Mouse (Mus musculus): Measurements from ENCODE around the gene Elmo3. TPM values are rescaled to one million over a fixed set of nuclear protein-coding genes. Genes with fewer than 3 reads are reported as not detected.
A peak's percentile ranks its signal among the peaks of the same experiment; 100 is the strongest.

Gene Elmo3
- total RNA-seq, 2 experiments from 2014 or later: 0.61 to 0.64 TPM

GRCm38 (mm10) chr8:105318662-105319190 is 13.3 kb downstream of the Elmo3 start:
- no peak for DNase-seq (ENCODE audit: extremely low spot score in 1 of 2, low spot score in 1 of 2)

DNA sequence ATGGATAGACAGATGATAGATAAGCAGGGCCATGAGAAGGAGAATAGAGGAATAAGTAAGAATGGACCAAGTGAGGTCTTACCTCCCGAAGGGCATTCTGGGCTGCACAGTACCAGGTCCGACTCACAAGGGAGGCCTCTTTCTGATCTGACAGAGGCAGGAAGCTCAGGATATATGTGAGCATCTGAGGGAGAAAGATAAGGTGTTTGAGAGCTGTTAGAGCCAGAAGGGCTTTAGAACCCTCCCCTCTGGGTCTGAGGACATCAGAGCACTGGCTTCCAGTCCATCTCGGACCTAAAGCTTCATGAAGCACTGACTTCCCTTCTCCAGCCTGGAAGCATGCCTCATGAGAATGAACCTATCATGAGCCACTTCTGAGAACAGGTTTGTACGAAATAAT is 17.8 kb downstream of the Elmo3 start:
- no peak for DNase-seq (ENCODE audit: extremely low spot score in 1 of 2, low spot score in 1 of 2)

DNA sequence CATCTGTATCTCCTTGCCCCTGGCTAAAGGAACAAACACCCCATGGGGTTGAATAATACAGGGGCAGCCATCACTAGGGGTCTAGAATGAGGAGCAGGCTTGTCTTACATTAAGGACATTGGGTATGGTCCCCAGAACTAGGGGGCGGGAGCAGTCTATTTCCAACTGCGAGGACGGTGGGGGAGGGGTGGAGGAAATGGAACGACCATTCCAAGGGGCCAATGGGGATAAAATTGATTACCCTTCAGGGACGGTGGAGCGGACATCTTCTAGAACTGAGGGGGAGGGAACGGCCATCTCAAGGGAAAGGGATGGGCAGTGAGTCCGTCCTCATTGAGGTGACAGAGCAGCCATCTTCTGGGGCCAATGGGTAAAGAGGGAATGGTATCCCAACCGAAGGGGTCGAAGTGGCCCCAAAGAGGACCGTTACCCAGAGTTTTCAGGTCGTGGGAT is 20.3 kb downstream of the Elmo3 start:
- no peak for DNase-seq (ENCODE audit: extremely low spot score in 1 of 2, low spot score in 1 of 2)

GRCm38 (mm10) chr8:105326141-105326672 is 20.8 kb downstream of the Elmo3 start, which contains the start of the genes Lrrc29 and Tmem208:
TSS of gene Lrrc29 (minus strand) at chr8:105326278.
TSS of gene Tmem208 (plus strand) at chr8:105326354.
- peak; percentile 93 to 94 for DNase-seq (ENCODE audit: extremely low spot score in 1 of 2, low spot score in 1 of 2)

DNA sequence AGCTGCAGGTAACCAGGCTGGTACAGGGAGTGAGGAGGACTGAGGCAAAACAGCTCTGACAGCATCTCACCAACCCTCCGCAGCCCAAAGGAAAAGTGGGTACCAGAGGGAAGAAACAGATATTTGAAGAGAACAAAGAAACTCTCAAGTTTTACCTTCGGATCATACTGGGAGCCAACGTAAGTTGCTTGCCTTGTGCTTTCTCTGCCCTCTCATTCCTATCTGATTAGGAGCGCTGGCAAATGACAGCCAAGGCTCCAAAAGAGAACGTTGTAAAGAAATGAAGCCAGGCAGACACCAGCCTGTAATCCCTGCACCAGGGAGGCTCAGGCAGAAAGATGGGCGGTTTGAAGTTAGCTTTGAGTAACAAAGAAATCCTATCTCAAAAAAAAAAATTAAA is 21.6 kb downstream of the Elmo3 start:
- no peak for DNase-seq (ENCODE audit: extremely low spot score in 1 of 2, low spot score in 1 of 2)

DNA sequence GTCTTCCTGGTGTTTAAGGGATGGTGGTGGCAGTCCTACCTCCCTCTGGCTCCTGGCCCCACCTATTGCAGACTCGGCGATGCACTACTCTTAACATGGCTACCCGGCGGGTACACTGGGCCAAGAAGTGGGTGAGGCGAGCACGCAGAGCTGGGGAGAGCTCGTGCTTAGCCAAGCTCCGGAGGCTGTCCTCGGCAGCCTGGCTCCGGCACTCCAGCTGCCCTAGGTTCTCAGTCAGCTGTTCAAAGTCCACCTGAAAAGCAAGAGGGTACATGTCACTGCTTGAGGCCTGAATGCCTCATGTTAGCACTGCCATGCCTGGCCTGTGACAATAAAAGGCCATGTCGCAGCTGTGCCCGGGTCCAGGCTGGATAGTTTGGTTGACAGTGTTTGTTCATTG is 24.9 kb downstream of the Elmo3 start:
- DNase-seq (ENCODE audit: extremely low spot score in 1 of 2, low spot score in 1 of 2): no peak

DNA sequence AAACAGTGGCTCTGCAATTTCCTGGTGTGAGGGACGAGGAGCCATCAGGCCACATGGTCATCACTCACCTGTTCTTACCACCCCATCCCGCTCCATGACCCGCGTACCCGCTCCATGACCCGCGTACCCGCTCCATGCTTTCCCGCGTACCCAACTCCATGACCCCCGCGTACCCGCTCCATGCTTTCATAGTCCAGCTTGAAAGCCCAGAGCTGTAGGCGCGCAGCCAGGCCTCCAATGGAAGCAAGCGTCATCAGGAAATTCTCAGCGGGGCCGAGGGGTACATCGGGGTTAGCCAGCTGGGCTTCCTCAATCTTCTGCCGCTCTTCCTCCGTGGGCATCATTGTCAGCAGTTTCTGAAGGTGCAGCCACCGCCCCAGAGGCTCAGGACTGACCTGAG is 26.1 kb downstream of the Elmo3 start:
- DNase-seq (ENCODE audit: extremely low spot score in 1 of 2, low spot score in 1 of 2): no peak

DNA sequence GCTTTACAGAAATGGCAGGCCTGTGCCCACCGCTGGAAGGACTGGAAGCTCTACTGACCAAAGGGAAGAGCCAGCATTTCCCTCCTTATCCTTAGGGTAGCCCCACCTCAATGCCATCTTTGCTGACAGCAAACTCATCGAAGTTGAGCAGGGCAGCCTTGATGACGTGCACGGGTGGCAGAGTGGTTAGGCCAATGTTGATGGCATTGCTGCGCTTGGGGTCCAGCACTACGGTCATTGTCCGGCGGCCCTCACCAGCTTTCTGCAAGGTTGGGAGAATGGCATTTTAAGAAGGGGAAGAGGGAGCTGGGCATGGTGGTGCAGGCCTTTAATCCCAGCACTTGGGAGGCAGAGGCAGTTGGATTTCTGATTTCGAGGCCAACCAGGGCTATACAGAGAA is 26.5 kb downstream of the Elmo3 start:
- no peak for DNase-seq (ENCODE audit: extremely low spot score in 1 of 2, low spot score in 1 of 2)

DNA sequence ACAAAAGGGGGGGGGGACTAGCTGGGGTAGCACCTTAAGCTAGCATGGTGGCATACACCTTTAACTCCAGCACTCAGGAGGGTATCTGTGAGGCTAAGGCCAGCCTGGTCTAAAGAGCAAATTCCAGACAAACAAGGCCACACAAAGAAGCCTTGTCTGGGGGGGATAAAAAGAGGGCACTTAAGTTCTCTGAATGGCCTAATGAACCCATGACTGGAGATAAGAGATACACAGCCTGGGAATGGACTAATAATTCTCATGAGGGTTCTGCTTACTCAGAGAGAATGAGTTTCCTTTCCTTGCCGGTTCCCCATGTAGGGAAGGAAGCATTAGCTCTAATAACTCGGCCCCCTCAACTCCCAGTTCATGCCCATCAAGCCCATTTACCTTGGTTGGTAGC is 27.1 kb downstream of the Elmo3 start:
- DNase-seq (ENCODE audit: extremely low spot score in 1 of 2, low spot score in 1 of 2): no peak

- DNase-seq (ENCODE audit: extremely low spot score in 1 of 2, low spot score in 1 of 2): no peak
Measured at GRCm38 (mm10) chr8:105336373-105337130, 31.2 kb downstream of the Elmo3 start.

DNA sequence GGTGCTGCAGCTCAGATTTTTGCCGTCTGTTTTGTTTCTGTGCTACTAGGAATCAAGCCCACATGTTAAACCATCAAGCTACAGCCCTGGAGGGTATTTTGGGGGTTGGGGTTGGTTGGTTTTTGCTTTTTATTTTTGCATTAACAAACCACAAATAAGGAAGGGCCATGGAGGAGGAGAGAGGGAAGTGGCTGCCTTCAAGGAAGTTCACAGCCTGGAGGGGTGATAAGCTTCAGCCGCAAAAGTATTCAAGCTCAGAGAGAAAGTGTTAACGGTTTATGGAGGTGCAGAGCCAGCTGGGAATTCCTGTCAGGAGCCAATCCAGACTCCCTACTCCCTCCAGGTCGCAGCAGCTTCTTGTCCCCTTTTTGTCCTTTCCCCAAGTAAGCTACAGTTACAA is 33.6 kb downstream of the Elmo3 start:
- no peak for DNase-seq (ENCODE audit: extremely low spot score in 1 of 2, low spot score in 1 of 2)

DNA sequence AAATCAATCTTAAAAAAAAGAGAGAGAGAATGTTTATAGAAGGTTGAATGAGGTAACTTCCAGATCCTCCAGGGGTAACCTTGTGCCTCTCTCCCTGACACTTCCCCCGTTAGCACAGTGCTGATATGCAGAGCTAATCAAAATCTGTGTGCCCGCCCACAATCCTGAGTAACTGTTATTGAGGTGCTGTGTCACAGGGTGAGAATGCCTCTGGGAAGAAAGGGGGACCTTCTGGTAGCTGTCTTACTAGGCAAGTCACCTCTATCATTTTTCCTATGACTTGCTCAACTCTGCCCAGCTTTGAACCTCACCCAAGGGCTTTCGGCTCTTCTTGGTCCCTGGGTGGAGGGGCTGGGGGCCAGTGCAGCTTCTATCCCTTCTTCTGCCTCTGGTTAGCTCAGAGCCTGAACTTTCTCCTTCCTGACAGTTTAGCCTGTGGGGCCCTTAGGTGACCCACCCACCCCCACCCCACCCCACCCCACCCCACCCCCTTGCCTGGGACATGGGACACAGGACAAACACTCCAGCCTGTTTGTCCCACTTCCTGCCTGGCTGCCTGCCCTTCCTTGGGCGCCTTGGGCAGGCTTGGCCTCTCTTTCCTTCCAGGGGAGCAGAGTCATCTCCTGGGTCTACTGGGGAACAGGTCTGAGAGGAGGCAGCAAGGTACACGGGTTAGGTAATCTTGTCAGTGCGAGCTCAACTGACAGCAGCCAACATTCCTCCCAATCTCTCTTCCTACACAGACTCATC is 34.7 kb downstream of the Elmo3 start:
- DNase-seq (ENCODE audit: extremely low spot score in 1 of 2, low spot score in 1 of 2): no peak

GRCm38 (mm10) chr8:105341399-105341798 is 36.0 kb downstream of the Elmo3 start:
- no peak for DNase-seq (ENCODE audit: extremely low spot score in 1 of 2, low spot score in 1 of 2)

- no peak for DNase-seq (ENCODE audit: extremely low spot score in 1 of 2, low spot score in 1 of 2)
Measured at GRCm38 (mm10) chr8:105342768-105343167, 37.4 kb downstream of the Elmo3 start.

- no peak for DNase-seq (ENCODE audit: extremely low spot score in 1 of 2, low spot score in 1 of 2)
Measured at GRCm38 (mm10) chr8:105343791-105344574, 38.6 kb downstream of the Elmo3 start.

DNA sequence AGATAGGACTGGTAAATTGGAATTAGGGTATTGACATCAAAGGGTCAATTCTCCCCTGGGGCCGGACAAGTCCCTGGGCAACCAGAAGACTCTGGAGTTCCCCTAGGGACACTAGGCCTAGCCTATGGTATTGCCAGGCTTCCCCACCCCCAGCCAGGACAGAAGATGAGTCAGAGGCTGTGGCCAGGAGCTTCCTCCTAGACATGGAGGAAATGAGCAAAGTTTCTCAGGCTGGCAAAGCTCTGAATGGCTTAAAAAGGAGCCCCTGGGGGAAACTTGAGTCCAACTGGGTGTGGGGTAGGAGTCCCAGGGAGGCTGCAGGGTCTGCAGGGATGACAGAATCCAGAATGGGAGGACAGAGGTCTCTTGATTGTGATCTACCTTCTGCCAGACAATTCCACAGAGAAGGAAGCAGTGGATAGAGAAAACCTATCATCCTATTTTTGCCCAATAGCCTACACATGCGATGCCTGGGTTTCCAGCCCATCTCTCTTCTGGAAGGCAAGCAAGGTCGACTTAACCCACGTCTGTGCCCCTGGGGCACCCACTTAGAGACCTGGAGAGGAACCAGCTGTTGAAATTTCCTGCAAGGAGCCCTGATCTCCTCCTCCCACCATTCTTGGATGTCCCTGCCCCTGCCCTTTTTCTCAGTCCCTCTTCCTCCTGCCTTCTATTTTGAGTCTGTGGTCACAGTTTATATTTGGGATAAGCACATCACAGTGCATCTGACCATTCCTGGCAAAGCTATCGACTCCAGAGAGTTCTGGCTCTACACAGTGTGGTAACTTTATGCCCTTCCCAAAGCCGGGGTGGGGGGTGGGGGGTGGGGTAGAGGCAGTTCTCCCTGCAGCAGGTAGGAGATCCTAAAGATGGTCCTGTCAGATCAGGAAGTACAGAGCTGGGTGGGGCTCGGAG is 39.9 kb downstream of the Elmo3 start:
- no peak for DNase-seq (ENCODE audit: extremely low spot score in 1 of 2, low spot score in 1 of 2)

- no peak for DNase-seq (ENCODE audit: extremely low spot score in 1 of 2, low spot score in 1 of 2)
Measured at GRCm38 (mm10) chr8:105346611-105347427, 41.4 kb downstream of the Elmo3 start.

GRCm38 (mm10) chr8:105347428-105348221 is 42.2 kb downstream of the Elmo3 start, which contains the start of gene Fhod1:
TSS of gene Fhod1 (minus strand) at chr8:105347953.
- peak; percentile 52 to 63 for DNase-seq (ENCODE audit: extremely low spot score in 1 of 2, low spot score in 1 of 2)
